Mouse (Mus musculus) cortical plate, adult 2 months (tissue): ENCODE results near the gene Bsnd.

Experiments
- CTCF ChIP-seq: fragments of 200-500 bp; IDR thresholded peaks from 2 replicates; pipeline ENCODE4 v1.5.1; 2011; ENCODE audit warnings: mild to moderate bottlenecking, control low read depth, low read length; ENCODE audit not compliant: insufficient read depth; ENCODE audit errors: extremely low read depth
- POLR2A ChIP-seq: fragments of 200-500 bp; IDR thresholded peaks from 2 replicates; pipeline ENCODE4 v1.6.1; 2011; ENCODE audit warnings: mild to moderate bottlenecking, low read length, control low read depth; ENCODE audit not compliant: insufficient read depth; ENCODE audit errors: extremely low read depth

GRCm38 (mm10) chr4:106500066-106500465, 8.0 kb upstream of the Bsnd start:
- TF ChIP-seq POLR2A (peak; percentile 50; the same call in 1 of the 2 replicates), CTCF (no peak)
